Mouse (Mus musculus) left cerebral cortex, postnatal 25 days (tissue): ENCODE results near the gene Smpx. TPM values are rescaled to one million over a fixed set of nuclear protein-coding genes. Genes with fewer than 3 reads are reported as not detected.
A peak's percentile ranks its signal among the peaks of the same experiment; 100 is the strongest.

ENCODE experiments used
- DNase-seq, 2 experiments: peaks; one replicate each; pipeline ENCODE4 v3.0.0; 2022; ENCODE audit warnings: low spot score in 2 of 2, mixed read lengths in 1 of 2
- intact Hi-C: fragments of 180-260 bp; cut with DNase I; formaldehyde crosslinking; loops from one replicate; pipeline ENCODE4 v1.15.1; 2025
- total RNA-seq, 2 experiments: library from RNA; stranded (reverse); gene quantifications; 2 replicates each; pipeline ENCODE4 v1.2.3; 2021

The Smpx gene
- not detected for total RNA-seq

DNA sequence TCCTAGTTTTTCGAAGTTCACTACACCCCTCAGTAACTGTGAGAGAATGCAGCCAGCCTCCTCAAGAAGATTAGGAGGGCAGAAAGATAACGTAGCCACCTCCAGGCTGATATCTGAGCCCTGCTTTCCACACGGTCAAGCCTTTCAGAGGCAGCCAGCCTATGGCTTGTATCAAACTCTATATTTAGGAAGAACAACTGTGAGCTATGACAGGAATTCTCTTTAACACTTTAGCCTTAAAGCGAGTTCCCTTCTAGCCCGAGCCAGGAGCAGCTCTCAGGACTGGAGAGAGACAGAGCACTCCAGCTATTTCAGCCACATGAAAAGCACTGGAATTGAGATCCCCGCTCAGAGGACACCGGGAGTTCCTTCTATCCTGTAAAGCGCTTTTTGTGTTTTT lies at the start of gene Smpx:
Smpx (plus strand) TSS at position 49 of the 400 bp plus-strand sequence.
- intact Hi-C loops: no loop called here
- DNase-seq: no peak

DNA sequence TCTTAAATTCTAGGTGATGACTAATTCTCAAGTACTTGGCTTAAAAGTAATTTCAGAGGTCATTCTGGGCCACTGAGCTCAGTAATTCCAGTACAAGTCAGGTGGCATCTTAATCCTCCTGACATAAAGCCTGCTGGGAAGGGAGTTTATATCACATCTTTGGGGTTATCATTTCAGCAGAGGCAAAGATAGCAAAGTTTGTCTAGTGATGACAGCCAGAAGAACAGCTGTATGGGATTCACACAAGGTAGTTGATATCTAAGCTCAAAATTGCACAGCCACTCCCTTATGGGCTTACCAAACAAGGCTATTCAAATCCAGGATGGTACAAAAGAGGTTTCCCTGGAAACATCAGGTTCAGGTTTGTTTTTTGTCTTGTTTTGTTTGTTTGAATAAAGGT lies 43.7 kb upstream of the Smpx start:
- intact Hi-C loops: no loop called here
- no peak for DNase-seq

DNA sequence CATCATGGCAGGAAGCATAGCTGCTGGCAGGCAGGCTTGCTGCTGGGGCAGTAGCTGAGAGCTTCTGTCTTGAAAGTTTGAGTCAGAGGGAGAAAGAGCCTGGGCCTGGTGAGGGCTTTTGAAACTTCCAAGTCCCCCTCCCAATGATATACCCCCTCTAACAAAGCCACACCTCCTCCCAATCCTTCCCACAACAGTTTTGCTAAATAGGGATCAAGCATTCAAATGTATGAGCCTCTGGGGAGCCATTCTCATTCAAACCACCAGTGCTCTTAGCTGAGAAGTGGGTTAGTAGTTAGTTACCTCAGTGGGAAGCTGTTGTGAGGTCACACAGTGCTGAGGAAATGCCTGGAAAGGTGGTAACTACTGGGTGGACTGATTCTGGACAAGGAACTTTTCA lies 41.4 kb upstream of the Smpx start:
- intact Hi-C loops: no loop called here
- no peak for DNase-seq

DNA sequence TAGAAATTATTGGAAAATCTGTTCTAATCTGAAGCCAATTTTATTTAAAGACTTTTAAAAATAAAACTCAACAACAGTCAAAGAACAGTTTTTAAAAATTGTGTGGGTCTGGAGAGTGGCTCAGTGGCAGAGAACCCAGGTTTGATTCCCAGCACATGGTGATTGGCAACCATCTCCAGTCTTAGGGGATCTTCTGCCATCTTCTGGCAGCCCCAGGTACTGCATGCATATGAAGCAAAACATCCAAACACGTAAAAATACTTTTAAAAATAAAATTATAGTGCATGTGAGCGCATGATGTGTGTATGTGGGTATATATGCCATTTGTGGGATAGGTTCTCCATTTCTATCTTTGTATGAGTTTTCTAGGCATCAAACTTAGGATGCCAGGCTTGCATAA lies 26.9 kb upstream of the Smpx start:
- intact Hi-C loops: no loop called here
- DNase-seq: no peak

DNA sequence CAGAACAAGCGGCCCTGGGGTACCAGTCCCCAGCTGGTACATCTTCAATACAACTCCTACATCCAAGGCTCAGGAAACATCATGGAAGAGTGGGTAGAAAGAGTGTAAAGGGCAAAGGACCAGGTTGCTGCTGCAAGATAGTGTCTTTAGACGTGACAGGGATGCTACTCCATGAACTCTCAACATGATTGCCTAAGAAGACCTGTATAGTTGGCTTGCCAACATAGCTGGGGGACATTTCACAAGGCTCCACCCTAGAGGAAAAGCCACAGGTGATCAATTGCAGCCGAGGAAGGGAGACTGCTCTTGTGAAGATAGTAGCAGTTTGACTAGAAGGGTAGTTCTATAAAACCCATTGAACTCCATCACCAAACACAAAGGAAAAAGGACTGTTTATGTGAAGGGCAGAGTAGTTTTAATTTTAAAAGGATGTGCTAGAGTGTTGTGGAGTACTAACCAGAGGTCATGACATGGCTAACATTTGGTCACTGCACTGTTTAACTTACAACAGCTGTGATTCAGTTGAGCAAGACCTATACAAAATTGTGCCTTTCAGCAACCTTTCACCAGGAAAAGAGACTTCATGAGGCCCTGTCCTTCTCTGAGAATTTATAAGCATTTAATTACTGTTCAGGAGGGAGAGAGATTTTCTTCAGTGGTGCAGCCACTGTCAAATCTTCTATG lies 23.9 kb upstream of the Smpx start:
- intact Hi-C loops: no loop called here
- DNase-seq: no peak

DNA sequence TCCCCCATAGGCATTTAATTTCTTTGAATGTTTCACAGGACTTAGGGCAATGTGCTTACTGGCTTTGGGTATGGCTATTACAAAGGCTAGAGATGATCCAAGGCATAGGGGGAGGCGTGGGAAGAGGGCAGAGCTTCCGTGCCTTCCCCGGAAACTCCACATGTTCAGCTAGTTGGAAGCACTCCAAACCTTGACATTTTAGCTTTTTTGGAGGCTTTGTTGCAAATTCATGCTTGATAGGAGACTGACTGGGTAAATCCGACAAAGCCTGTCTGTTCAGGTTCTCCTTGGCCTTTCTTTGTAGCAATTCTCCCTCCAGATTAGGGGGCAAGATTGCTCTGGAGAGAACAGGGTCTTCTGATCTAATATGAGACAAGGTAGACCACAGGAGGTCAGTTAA lies 7.5 kb upstream of the Smpx start:
- peak in 1 of 2 experiments; percentile 2 for DNase-seq
- intact Hi-C loops: no loop called here

DNA sequence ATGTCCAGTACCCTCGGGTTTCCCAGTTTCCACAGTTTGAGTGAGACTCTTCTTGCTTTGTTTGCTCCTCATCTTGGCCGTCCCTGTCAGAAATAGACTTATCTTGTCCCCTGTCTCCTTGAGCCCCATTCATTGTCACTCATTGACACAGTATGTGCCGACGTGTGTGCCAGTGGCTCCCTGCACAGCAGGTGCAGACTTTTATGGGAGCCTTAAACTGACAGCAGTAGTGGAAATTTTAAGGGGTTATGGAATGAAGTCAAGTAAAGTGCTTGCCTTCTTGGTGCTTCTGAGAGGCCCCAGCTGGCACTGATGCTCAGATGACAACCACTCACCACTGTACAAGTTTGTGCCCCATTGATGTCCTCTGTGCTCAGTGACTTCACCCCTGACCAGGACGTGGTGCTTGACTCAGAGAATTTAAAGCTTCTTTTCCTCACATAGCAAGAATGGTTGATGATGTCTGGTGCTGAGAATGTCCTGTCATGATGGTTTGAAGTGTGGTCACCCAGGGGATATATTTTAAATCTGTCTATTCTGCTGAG lies 1.0 kb upstream of the Smpx start:
- intact Hi-C loops: no loop called here
- DNase-seq: no peak

DNA sequence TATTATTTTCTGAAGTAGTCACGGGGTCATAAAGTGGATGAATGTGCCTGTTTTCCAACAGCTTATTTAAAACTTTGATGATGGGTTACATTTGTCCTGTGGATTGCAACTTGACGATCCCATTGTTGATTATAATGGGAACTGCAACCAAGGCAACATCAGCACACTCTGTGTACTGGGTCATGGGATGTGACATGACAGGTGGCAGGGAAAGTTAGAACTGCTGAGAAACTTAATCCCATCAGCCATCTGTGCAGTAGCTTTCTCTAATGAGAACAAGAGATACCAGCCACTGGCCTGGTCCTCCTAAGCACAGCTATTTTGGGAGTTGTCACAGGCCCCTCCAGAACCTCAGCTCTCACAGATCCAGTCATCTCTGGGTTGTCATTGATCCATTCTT lies 8.5 kb downstream of the Smpx start:
- intact Hi-C loops: no loop called here
- no peak for DNase-seq

DNA sequence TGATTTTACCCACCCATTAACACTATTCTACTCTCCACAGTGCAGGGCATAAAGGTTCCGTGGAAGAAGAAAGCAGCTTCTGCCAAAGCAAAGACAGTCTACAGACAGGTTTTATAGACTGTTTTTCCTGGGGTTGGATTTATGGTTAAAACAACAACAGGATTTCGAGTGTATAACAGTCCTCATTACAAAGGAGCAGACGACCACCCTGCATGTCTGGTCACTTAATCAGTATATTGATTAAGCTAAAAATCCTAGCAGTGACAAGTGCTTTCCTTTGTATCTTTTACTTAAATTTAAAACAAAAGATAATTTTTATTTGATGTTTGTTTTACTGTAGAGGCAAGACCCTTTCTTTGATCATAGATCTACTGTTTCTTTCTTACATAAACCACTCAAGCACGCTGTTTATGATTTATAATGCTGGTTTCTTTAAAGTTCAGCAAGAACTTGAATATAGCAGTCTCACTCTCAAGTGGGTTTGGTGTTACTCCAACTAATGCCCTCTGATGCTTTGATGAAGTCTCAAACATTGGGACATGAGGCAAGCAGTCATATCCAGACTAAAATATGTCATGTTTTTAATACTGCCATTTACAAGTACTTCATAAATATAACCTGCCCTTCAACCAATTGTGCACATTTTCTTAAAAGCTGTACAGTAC lies 10.0 kb downstream of the Smpx start:
- no peak for DNase-seq
- intact Hi-C loops: no loop called here

DNA sequence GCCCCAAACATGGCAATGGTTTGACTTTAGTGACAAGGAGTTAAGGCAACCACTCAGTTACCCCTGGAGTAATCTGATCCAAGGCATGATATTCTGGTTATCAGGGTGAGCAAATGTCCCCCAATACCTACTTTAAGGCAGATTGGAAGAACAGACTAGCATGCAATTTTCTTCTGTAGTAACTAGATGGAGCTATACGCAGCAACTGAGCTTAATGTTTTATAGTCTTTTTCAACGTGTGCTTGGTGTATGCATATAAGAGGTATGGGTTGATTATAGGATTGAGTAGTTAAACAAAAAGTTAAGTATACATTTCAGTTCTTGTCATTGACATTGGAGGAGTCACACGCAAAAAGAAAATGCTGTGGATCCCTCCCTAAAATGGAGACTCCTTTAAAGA lies 21.2 kb downstream of the Smpx start:
- intact Hi-C loops: no loop called here
- DNase-seq: no peak

DNA sequence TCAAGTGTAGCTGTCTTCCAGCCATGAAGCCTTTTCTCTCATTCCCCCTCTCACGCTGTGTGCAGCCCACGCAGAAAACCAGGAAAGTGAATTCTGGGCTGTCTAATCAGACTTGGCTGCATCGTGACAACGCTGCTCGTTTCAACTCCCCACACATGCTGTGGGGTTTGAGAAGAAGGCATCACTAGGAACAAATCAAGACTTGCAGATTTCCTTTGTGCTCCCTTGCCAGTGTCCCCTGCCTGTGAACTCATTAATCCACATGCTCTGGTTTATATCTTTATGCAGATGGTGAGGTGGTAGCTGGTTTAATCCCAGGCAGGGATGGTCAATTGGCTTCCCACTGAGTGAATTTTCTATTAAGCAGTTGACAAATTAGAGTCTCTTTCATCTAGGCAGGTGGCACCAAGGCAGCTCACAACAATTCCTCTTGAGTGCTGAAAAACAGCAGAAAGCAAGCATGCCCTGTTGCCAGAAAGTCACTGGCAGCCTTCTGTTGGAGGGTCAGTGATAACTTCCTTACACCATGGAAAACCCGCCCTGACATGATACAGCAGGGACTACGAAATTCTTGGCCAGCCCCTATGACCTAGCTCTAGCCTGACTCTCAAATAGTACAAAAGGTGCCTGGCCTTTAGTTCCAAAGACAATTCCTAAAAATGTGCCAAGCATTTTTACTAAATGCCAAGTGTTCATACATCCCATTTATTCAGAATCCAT lies 32.1 kb downstream of the Smpx start:
- DNase-seq: peak; percentile 46 to 80
- intact Hi-C loops: loop anchor here (10.0 kb wide), 2 partner anchors 304 to 664 kb away; no protein-coding TSS in a partner anchor

DNA sequence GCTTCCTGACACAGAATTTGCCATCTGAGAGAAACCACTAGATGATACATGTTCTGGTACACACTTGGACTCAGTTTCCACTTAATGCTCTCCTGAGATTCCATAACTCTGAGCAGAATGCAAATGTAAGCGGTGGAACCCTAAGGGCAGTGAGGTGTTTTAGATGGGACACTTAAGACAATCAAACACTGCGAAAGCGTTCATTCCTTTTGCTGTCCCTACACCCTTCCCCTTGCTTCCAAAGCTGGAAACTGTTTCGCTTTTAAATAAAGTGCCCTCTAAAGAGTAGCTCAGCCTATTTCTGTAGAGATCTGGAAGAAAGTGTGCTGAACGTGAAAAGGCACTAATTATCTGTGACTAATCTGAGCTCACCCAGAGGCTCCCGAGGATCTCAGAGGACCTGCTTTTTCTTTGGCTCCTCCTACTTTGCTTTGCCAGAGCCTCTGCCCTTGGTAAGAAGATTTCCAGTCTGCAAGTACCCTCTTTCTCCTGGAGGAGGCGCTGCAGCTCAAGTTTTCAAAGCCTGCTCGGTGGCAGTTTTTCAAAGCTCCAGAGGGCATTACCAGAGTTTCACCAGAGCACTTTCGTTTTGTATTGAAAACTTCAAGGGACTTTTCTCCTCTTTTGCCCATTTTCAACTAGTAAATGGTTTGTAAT lies 33.1 kb downstream of the Smpx start:
- DNase-seq: peak; percentile 59 to 86
- intact Hi-C loops: loop anchor here (2.0 to 10.0 kb wide), 3 partner anchors 303 to 1191 kb away; no protein-coding TSS in a partner anchor

DNA sequence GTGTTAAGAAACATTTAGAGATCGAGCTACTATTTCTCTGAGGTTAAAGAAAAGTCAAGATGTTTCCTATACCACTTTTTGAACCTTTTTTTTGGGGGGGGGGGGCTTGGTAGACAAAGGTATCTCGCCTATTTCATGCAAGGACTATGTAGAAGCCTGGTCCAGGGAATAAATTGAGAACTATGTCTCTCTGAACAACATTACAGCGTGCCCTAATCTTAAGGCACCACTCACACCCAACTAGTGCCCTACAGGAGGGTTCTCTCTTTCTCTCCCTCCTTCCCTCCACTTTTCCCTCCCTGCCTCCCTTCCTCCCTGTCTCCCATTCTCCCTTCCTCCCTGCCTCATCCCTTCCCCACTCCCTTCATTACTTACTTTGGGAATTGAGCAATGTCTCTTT lies 33.6 kb downstream of the Smpx start:
- intact Hi-C loops: loop anchor here (2.0 to 10.0 kb wide), 3 partner anchors 302 to 1190 kb away; no protein-coding TSS in a partner anchor
- no peak for DNase-seq

DNA sequence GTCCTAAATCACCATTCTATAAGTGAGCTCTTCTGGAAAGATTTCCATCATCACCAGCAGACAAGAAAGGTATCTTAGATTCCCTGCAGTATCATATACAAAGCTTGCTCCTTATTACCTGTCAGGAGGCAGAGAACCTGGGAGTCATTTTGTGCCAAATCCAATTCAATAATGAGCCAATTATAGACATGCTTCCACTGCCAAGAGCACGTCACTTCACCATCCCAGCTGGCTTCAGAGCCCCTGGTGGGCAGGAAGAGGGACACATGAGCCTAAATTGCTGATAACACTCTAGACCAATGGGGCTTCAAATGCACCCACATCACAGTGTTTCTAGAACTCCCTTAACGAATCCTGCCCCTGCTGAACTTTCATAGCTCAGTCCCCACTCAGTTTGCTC lies 35.1 kb downstream of the Smpx start:
- intact Hi-C loops: loop anchor here (2.0 to 10.0 kb wide), 3 partner anchors 301 to 1189 kb away; no protein-coding TSS in a partner anchor
- DNase-seq: no peak

DNA sequence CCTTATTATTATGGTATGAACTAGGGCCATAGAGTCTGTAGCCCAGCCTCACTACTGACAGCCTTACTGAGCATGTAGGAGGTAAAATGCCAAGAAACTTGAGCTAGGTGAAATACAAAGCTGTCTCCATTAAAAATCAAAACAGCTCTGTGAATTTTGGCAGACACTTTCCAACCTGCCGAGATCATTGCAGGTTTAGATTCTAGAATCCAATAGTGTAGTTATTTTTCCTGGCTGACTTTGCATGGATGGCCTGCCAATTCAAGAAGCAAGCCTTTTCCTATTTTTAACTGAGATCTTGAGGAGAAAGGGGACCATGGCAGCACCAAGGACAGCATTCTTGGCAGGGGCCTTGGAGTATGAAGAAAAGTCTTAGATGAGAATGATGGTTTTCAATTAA lies 35.6 kb downstream of the Smpx start:
- intact Hi-C loops: loop anchor here (10.0 kb wide), 2 partner anchors 300 to 660 kb away; no protein-coding TSS in a partner anchor
- peak in 1 of 2 experiments; percentile 36 for DNase-seq

DNA sequence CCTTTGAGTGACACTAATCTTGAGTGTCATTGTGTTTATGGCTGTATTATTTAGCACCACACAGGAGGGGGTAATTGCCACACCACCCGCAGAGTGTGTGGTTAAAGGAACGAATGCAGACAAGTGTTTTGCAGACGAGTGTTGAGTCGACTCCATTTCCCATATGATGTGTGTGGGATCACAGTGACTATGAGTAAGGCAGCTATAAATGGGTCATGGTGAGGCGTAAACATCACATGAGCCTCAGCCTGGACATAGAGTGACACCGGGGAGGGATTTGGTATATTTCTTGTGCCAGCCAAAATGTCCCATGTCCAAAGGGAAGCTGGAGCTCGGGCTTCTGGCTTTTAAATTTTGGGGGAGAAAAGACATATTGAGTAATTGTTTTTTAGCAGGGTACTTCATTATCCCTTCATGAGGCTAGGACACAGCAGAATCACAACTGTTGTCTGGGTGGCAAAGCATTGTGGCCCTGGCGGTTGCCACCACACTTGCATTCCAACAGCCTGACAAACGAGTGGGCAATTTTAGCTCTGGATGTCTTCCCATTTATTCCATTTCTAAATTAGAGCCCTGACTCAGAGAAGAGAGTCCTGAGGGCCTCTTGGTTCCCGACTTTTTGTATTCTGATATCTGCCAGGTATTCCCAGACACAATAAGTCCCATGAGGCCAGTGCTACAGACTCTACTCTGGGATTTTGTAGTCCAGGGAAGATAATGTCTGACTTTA lies 49.3 kb downstream of the Smpx start:
- intact Hi-C loops: no loop called here
- DNase-seq: peak in 1 of 2 experiments; percentile 29

DNA sequence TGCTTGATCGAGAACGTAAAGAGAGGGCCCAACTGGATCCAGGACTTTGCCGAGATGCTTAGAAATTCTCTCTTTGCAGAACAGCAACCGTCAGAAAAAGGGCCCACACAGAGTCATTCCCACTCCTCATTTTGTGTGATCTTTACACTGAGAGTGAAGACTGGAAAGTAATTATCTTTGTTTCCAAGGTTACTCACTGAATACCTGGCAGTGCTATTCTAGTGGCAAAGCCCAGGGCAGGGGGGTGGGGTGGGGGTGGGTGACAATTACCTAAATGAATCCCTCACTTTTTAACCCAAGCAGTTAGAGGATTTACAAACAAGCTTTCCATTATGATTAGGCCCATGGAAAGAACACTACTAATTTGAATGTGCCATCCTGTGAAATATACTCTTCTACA lies 55.8 kb downstream of the Smpx start:
- intact Hi-C loops: no loop called here
- no peak for DNase-seq

DNA sequence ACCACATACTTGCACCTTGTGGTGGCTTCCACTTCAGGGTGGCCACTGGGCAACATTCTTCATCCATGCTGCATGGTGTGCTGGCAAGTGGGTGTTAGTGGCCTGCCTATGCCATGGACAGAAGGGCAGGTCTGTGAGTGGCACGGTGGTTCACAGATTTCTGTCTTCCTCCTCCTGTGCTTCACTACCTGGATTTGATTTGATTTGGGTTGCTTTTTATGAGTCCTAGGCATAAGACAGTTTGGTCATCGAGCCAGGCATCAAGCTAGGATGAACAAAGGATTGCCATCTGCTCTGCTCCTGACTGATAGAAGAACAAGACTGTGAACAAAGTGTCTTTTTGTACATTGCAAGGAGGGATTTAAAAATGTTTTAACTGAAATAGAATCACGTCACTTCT lies 63.8 kb downstream of the Smpx start:
- intact Hi-C loops: no loop called here
- peak in 1 of 2 experiments; percentile 3 for DNase-seq

DNA sequence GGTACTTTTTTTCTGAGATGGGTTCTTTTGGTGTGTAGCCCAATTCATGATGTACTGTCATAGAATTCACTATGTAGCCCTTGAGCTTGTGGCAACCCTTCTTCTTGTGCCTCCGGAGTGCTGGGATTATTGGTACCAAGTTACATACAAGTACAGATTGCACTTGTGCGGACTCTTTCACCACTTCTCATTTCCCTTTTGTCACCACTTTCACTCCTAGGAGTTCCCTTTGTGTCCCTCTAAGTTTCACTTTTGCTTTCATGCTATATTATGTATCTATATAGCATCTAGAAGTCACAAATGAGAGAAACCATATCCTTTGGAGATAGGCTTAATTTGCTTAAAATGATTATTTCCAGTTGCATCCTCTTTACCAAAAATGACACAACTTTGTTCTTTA lies 103.0 kb downstream of the Smpx start:
- DNase-seq: no peak
- intact Hi-C loops: no loop called here
